In the genomic region with DNA sequence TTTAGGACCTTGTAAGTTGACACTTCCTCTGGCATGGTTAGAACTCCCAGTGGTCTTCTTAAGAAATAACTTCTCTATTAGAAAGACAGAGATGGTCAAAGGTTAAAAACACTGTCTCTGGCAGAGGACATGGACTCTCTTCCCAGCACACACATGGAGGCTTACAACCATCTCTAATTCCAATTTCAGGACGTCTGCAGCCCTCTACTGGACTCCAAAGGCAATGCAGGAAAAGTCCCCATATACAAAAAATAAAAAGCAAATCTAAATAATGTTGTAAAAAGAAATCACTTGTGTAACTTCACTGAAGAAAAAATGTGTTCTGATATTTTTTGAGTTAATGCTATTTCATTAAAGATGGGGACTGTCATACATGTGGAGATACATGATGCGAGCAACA, we compare ENCODE assay signal across 1 mouse cellular context.
TF ChIP-seq lines count a peak whose summit lies in the region.

No protein-coding gene starts in this region.

TF ChIP-seq in CH12.LX, 34 proteins besides CTCF, POLR2A, EP300 and RAD21 (continued from another document):
- no peak for TF ChIP-seq ZKSCAN1 (IDR thresholded peaks at IDR 0.05; ENCODE audit: borderline replicate concordance, low read depth, low read length)
- TF ChIP-seq MAZ (IDR thresholded peaks at IDR 0.05; ENCODE audit: low read depth, low read length), result no peak
TF ChIP-seq in CH12.LX: peak in this region for 0.
